Mouse (Mus musculus) 3T3-L1 (cell line): Measurements from ENCODE around the gene Scarb1.

Source experiments
- DNase-seq: peaks from one replicate; pipeline ENCODE4 v3.0.0-alpha.2; 2015; ENCODE audit warnings: low read depth, low spot score

The Scarb1 gene

GRCm38 (mm10) chr5:125240124-125240781, 100.6 kb downstream of the Scarb1 start:
- DNase-seq = no peak

- DNase-seq = no peak
Measured at GRCm38 (mm10) chr5:125235874-125236273, 105.0 kb downstream of the Scarb1 start.

- no peak for DNase-seq
Measured at GRCm38 (mm10) chr5:125235398-125235797, 105.5 kb downstream of the Scarb1 start.

GRCm38 (mm10) chr5:125234399-125234798, 106.5 kb downstream of the Scarb1 start:
- DNase-seq = no peak

- DNase-seq = no peak
Measured at GRCm38 (mm10) chr5:125233478-125233877, 107.4 kb downstream of the Scarb1 start.

- peak; percentile 40 for DNase-seq
Measured at GRCm38 (mm10) chr5:125232443-125232979, 108.4 kb downstream of the Scarb1 start.

GRCm38 (mm10) chr5:125230463-125230862, 110.4 kb downstream of the Scarb1 start:
- no peak for DNase-seq

GRCm38 (mm10) chr5:125229097-125229496, 111.8 kb downstream of the Scarb1 start:
- no peak for DNase-seq

- no peak for DNase-seq
Measured at GRCm38 (mm10) chr5:125227699-125228098, 113.2 kb downstream of the Scarb1 start.
